Mouse (Mus musculus) natural killer cell, adult 2 months (primary cell): Measurements from ENCODE around the gene Zc3hav1.

ENCODE experiments used
- DNase-seq, 2 experiments: peaks; one replicate each; pipeline ENCODE4 v3.0.0; 2022; ENCODE audit warnings: low spot score in 2 of 2

Gene Zc3hav1

DNA sequence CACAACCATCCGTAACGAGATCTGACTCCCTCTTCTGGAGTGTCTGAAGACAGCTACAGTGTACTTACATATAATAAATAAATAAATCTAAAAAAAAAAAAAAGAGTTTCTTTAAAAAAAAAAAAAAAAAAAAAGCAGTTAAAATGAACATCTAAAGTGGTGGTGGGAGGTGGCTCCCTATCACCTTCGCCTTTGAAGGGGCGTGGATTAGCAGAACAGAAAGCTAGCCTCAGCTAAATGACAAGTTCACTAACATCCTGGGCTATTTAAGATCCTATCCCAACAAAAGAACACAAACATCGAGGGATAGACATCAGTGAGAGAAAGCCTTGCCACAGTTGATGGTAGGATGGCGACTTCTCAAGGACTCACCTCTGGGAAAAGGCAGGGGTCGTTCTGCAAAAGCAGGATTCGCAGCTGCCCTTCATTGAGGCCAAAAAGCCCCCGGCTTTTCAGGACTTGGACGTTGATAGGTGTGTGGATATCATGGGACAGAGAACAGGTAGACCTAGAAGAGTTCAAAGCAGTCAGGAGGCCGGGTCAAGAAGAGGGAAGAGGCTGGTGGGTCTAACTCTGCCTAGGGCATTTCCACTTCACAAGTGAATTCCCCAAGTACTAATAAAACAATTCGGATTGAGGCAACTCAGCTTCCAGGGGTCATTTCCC is 56.7 kb downstream of the Zc3hav1 start:
- DNase-seq, result no peak

DNA sequence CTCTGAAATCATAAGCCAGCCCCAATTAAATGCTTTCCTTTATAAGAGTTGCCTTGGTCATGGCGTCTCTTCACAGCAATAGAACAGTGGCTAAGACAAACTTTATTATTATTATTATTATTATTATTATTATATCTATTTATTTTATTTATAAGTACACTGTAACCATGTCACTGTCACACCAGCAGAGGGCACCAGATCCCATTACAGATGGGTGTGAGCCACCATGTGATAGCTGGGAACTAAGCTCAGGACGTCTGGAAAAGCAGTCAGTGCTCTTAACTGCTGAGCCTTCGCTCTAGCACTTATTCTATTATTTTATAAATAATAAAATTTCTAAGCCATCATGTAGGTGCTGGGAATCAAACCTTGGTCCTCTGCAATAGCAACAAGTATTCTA is 60.7 kb downstream of the Zc3hav1 start:
- no peak for DNase-seq

DNA sequence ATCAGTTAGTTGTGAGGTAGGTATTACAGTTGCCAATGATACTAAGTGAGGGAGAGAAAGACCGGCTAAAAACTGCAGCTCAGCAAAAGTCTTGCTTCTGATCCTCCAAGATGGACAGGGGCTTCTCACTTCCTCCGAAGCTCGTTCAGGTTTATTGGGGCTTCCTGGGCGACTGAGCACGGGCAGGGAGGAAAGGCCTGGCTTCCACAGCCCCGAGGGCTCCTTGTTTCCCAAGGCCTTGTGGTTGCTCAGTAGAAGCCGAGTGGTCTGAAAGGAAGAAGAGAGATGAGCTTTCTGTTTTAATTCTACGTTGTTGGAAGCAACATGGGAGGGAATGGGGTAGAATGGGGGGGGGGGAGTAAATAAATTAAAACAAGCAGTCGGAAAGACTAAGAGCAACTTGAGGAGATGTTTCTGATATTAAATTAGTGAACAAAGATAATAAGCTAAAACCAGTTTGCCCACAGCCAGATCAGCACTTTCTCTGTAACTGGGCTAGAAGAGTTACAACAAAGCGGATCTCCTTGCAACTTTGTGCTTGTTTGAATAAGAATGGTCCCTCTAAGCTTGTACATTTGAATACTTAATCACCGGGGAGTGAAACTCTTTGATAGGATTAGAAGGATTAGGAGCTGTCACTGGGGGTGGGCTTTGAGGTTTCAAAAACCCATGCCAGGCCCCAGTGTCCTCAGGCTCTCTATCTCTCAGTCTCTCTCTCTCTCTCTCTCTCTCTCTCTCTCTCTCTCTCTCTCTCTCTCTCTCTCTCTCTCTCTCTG is 61.3 kb downstream of the Zc3hav1 start:
- no peak for DNase-seq

DNA sequence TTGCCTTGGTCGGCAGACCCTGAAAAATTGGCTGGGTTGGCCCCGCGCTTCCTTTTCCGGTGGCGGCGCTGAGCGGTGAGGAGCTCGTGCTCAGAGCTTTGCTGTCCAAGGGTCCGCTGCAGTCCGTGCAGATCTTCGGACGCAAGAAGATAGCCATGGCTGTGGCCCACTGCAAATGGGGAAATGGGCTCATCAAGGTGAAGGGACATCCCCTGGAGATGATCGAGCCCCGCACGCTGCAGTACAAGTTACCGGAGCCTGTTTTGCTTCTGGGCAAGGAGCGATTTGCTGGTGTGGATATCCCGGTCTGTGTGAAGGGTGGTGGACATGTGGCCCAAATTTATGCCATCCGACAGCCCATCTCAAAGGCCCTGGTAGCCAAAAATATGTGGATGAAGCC is 70.0 kb downstream of the Zc3hav1 start:
- DNase-seq, result no peak

DNA sequence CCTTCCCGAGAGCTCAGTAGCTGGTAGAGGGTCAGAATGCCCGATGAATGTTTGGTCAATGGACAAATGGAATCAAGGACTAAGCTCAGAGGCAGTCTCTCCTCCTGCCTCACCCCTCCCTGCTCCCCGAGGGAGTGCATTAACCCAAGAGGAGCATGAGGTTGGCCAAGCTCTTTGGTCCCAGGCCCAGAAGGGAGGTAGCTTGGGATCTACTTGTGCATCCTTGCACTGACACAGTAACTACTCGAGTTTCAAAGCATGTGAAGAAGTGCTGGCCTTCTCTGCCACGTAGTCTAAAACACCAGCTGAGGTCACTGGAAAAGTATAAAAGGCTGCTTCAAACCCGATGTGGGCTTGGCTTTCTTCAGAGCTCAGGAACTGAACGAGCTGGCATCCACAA is 89.9 kb downstream of the Zc3hav1 start:
- DNase-seq, result no peak

DNA sequence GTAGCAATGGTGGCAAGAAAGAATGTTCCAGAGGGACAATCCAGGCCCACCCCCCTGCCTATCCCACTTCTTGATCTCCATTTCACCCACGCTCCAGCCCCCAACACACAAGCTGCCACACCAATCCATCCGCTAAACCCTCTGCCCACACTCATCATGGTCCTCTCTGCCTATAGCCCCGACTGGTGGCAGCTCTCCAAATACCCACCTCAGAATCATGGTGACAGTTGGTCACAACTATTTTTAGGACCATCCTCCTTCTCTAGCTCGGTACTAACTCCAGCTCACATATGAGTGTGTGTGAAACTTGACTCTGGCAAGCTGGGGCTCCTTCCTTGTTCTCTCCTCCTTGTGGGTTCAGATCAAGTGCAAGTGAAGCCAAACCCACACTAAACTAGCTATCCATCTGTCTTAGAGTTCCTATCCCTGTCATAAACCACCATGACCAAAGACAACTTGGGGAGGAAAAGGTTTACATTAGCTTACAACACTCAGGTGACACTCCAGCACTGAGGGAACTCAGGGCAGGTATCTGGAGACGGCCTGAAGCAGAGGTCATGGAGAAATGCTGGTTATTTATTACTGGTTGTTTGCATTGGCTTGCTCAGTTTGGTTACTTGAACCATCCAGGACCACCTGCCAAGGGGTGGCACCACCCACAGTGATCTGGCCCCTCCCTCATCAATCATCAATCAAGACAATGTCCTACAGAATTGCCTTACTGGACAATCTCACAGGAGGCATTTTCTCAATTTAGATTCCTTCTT is 90.8 kb downstream of the Zc3hav1 start:
- DNase-seq, result no peak

DNA sequence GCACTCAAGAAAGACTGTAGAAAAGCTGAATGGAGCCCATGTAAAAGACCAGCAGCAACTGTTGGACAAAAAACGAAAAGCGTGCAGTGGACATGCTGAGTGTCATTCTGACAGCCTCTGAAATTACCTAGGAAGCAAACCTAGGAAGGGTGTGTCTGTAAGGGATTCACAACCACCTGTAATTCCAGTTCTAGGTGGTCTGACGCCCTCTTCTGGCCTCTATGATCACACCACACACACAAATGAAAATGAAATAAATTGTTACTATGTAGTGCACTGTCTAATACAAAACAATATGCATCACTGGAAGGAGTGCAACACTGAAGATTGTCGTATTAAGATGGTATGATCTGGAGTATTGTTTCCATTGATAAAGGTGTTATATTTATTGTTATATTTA is 92.5 kb downstream of the Zc3hav1 start:
- DNase-seq, result no peak

DNA sequence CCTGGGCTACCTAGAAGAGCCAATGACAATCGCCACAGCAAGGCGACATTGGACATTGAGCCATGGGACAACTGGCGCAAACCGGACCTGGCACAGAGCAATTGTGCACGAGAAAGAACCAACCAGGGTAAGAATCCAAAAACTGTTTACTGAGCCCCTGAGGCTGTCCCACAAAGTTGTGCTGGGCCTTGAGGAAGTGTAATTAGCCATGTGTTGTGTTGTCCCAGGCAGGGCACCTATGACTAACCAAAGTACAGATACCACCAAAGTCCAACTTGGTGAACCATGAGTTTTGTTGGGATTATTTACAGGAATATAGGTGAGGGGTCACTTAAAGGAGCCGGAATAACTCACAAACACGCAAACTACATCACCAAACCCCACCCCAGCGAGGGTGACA is 96.9 kb downstream of the Zc3hav1 start:
- no peak for DNase-seq

DNA sequence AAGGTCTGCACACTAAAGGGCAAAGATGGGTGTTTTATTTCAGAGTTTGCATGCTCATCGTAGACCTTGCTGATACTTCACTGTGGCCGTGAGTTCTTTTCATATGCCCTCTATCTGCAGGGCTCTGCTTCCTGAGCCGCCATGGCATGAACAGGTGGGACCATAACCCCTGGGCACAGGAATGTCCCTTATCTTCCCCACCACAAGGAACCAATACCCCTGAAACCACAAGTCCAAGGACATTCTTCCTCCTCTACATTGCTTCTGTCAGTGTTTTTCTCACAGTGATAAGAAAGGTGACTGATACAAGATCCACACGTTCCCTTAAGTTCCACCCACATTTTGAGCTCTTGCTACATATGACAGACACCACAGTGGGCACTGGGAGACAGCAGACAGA is 97.6 kb downstream of the Zc3hav1 start:
- DNase-seq, result no peak

DNA sequence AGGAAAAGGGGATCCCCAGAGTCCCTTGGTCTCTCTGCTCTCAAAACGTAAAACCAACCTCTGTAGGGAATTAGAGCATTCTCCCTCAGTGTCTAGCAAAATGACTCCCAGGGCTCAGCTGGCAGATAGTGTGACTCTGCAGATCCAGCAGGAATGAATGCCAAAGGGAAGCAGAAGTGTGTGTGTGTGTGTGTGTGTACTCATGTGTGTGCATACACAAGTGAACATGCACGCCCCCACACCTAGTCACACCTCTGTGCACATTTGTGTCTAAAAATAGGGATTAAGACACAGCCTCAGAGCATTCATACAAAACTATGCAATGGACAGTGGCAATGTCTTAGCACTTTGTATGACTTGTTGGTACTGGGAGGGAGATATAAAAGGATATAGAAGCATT is 98.6 kb downstream of the Zc3hav1 start:
- no peak for DNase-seq
